Mouse (Mus musculus) spleen, postnatal 4 days (tissue): ENCODE measurements at regions not wholly inside any gene's neighbourhood (a gene's known extent, or its start where the extent isn't known, plus 50 kb on each side); places are given as distances from the start of the nearest gene placed in this dataset.
"Not testable (repeated sequence)": the region's sequence is repeated elsewhere in the genome, so short reads cannot be mapped to it uniquely, and the experiment has no call there.

Experiments
- DNase-seq, 2 experiments: peaks; one replicate each; pipeline ENCODE4 v3.0.0; 2022; ENCODE audit warnings: low spot score in 2 of 2

DNA sequence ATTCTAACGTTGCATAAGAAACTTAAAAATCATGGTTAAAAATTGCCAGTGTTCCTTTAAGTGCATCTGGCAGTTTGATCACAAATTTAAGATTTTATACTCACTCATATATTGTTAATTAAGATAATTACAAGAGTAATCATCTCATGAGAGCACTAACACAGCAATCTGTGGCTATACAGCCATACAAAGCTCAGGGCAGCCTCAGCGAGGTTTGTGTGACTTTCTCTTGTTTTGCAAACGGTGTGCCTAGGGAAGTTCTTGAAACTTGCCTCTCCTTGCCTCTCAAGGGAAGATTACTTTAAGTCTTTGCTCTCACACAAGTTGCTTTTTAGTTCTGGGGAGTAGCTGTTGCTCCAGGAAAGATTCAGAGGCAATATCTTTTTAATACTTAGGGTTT lies 58.1 kb upstream of the Slc1a4 start:
- DNase-seq = no peak

DNA sequence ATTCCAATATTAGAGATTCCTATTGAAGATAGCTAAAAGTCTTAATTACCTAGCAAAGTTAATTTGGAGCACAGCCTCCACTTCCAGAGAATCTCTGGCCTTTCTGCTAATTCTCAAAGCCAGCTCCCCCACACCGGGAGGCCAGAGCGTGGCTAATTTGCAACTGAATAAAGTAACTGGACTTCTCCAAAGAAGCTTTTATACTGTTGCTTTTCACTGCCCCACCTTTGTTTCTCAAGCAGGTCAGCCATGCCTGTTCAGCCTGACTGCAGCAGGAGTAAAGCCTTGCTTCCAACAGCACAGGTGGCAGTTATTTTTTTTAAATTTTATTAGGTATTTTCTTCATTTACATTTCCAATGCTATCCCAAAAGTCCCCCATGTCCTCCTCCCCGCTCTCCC lies 60.8 kb upstream of the Slc1a4 start:
- DNase-seq = not testable (repeated sequence)

DNA sequence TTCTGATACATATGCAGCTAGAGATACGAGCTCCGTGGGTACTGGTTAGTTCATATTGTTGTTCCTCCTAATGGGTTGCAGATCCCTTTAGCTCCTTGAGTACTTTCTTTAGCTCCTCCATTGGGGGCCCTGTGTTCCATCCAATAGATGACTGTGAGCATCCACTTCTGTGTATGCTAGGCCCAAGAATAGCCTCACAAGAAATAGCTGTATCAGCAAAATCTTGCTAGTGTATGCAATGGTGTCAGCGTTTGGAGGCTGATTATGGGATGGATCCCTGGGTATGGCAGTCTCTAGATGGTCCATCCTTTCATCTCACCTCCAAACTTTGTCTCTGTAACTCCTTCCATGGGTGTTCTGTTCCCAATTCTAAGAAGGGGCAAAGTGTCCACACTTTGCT lies 61.3 kb upstream of the Slc1a4 start:
- not testable (repeated sequence) for DNase-seq

DNA sequence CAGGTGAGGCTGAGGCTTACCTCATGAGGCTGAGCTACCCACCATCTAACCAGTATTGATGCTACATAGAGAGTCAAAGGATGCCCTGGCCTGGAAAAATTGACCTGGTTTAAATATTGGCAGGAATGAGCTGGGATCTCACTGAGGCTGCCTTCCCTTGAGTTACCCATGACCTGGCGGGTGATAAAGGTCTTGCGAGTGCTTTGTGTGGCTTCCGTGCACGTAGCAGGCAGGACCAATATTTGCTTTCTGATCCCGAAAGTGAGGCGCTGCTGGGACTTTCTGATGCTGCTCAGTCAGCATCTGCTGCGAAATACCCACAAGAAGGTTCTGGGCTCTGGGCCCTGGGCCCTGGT lies 63.3 kb upstream of the Slc1a4 start:
- DNase-seq = no peak

DNA sequence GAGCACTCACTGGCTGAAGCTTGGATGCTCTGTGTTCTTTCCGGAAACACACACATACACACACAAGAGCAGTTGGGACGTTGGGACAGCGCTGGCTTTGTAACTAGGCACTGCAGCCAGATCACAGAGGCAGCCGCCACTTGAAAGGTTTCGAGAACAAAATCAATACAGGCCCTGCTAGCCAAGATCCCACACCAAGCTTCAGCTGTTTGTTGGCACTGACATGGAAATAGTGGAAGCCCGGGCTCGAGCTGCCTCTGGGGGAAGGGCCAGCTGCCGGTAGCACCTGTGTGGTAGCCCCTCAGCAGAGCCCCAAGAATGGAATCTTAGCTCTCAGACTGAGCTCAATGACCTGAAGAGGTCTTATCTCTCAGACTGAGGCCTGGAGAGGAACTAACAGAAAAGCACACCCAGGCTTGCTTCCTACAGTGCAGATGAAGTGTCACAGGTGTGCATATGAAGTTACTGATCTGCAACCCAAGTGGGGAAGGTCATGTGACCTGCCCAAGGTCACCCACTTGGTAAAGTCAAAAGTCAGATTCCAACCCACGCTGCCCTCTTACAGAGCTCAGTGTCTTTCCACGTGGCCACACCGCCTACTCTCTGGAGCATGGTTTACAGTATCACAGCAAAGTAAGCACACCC lies 63.8 kb upstream of the Slc1a4 start:
- no peak for DNase-seq

DNA sequence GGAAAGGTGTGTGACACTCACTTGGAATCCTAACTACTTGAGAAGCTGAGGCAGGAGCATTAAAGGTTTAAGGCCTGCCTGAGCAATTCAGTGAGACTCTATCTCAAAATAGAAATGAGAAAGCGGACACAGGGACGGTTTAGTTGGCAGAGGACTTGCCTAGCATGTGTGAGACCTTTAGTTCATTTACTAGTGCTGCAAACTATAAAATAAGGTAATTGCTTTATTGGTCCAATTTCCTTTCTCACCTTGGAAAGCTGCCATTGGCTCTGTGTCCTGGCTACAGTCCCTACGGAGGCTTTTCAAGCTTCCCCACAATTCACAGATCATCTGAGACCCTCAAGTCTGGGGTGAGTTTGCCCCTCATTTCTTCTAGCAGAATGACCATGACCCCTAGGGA lies 64.4 kb upstream of the Slc1a4 start:
- DNase-seq = no peak

DNA sequence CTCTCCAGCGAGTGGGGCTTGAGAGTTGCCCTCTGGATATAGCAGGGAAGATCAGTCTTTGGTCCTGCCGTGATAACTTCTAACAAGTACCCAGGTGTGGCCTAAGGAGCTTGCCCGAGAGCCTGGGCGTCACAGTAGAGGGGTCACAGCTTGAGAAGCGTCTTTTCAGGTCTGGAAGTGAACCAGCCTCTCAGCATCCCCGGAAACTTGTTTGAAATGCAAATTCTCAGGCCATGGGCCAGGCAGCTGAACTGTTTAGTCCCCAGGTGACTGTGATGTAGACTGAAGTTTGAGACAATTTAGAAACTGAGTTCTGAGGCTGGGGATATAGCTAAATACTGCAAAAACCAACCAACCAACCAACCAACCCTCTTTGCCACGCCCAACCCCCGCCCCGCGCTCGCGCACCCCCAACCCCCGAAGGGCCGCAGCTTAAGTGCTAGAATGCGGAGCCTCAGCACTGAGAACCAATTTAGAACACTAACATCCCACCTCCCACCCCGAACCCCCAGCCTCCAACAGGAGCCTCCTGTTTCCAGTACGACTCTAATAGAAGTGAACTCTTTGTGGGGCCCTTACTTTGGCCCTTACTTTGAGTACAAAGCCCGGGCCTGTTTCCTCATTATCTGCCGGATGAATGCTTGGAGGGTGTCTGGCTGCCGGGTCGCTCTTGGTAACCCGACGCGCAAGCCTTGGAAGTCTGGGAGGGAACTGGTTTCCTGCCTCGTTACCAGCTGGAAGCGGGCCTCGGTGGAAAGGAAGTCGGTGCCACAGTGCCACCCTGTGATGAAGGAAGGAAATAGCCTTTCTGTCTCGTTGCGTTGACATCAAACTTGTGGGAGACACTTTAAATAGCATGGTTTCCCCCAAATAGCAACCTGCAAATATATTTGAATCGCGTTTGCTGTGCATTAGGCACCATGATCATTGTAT lies 68.1 kb upstream of the Slc1a4 start:
- DNase-seq = peak; percentile 51 to 78

DNA sequence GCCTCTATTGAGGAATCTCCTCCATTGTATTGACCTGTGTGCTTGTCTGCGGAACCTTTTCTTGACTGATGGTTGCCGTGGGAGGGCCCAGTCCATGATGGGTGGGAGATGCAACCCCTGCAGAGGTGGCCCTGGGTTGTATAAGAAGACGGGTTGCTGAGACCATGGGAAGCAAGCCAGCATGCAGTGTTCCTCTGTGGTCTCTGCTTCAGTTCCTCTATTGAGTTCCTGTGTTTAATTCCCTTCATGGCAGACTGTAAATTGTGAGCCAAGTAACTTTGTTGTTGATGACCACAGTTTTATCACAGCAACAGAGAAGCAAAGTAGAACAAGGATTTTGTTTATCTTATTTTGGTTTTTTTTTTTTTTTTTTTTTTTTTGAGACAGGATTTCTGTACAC lies 70.9 kb upstream of the Slc1a4 start:
- no peak for DNase-seq

DNA sequence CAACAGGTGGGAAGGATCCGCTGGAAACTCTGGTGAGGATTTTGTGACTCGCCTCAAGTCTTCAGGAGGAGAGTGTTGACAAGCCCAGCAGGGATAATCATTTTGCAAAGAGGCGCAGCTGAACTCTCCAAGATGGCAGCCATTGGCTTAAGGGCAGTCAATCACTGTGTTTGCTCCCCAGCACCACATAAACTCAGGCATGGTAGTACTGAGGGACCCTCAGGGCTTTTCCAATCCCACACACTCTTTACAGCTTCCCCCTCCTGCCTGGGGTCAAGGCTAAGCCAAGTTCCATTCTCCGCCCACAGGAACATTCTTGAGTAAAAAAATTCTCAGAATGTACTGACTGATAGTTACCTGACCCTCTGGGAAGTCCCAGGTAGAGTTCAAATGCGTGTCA lies 72.0 kb upstream of the Slc1a4 start:
- DNase-seq = no peak

DNA sequence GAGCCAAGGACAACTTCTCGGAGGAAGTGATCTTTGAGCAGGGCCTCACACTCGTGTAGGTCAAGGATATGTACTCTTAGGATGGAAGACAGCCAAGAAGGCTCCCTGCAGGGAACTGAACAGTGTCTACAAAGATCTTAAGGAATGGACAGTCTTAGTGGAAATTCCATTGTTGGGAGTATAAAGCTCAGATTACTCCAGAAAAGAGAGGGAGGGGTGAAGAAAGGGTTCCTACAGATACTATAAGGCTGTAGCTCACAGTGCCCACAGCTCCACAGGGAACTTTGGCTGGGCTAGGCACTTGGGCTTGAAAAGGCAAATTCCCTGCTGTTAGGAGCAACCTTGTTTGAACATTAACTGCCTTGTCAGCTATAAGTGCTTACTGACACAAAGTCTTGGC lies 85.6 kb upstream of the Slc1a4 start:
- DNase-seq = no peak

DNA sequence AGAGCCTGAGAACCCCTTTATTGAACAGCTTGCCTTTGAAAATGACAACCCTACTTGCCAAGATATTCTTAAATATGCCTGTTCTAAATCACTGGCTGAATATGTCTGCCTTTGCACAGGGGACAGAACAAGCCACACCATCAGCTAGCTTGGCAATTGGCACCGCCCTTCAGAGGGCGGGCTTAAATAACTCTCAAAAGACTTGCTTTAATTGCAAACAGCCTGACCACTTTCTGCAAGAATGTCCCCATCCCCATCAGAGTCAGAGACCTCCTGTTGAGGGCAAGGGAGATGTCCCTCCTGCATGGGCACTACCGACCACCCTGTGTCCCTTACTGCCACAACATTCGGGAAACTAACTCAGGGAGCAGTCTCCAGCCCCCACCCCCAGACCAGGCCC lies 88.4 kb upstream of the Slc1a4 start:
- no peak for DNase-seq

DNA sequence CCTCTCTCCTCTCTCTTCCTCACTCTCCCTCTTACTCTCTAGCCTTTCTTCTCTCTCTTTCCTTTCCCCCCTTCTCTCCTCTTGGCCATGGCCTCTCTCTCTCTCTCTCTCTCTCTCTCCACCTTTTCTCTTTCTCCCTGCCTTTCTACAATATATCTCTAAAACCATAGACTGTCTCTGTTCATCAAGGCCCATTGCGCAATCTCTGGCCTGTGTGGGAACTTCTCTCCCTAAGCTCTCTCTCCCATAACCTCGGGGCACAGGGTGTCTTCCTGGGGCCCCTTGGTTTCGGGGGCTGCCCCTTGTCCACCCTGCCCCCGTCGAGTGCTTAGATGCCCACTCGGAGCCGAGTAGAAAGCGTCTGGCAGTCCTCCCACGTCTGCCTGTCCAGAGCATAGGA lies 103.5 kb upstream of the Slc1a4 start:
- DNase-seq = no peak

DNA sequence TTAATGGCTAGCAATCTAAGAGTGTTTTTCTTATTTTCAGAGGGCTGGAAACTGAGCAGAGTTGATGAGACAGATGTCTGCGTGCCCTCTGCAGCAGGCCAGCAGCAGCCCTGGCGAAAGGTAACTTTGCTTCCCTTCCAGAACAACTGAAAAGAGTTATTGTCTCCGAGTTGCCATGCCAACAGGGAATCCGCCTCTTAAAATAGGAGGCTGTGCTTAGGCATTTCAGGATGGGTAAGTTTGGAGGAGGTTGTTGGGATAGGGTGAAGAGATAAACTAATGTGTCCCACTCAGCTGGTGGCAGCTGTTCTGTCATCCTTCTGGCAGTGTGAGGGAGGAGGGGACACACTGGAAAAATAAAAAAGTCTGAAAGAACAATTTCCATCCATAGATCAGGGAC lies 100.6 kb upstream of the Sertad2 start:
- DNase-seq = no peak

DNA sequence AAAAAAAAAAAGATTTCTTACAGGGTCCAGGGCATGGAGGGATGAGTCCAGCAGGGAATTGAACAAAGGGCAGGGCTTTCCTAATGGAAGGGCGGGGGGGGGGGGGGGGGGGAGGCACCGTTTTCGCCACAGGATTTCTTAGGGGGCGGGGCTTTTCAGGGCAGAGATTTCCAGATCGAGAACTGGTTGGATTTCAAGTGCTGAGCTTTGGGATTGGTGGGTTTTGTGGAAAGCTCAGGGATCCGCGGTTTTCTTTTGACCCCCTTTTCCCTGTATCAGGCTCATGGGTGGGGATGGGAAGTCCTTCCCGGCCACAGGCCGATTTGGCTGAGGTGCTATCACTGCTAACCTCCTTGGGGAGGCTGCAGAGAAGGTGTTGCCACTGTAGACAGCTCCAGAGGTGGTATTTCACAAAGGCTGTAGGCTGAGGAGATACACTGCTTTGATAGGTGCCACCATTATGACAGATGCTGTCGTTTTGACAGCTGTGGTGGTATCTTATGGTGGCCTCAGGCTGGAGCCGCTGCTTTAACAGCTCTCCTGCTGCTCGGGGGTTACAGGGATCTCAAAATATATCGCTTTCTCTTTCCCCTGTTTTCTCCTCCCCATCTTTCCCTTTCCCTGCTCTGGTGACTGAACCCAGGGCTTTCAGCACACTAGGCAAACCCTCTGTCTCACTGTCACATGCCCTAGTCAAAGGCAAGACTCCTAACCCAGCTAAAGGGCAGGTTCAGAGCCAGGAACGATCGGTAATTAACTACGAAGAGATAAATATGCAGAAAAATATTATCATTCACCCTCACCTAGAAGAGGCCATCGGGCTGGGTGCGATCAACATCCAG lies 97.8 kb upstream of the Sertad2 start:
- DNase-seq = no peak

DNA sequence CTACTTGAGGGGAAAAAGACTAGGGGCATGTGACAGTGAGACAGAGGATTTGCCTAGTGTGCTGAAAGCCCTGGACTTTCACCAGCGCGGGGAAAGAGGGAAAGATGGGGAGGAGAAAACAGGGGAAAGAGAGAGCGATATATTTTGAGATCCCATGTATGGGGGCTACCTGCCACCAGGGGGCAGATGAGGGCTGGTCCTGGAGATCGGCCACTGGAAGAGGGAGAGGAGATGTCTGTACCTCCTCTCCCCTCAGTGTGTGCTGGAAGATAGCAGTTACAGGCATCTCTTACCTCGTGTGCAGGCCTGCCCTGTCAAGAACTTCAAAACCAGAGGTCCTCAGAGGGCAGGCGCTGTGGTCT lies 97.2 kb upstream of the Sertad2 start:
- DNase-seq = peak; percentile 61 to 85

DNA sequence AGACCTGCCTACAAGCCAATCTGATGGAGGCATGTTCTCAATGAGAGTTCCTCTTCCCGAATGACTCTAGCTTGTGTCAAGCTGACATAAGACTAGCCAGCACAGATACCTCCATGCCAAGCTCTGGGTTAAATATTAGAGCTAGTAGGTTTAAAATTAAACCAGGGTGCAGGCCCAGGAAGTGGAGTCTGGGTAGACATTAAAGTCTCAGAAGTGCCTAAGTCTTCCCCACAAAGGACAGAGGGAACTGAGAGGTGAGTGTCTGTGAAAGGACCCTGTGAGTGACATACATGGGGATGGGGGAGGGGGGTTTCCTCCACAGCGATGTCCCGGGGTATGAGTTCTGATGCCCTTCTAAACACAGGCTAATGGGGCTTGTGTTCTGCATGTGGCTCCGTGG lies 90.2 kb upstream of the Sertad2 start:
- no peak for DNase-seq

DNA sequence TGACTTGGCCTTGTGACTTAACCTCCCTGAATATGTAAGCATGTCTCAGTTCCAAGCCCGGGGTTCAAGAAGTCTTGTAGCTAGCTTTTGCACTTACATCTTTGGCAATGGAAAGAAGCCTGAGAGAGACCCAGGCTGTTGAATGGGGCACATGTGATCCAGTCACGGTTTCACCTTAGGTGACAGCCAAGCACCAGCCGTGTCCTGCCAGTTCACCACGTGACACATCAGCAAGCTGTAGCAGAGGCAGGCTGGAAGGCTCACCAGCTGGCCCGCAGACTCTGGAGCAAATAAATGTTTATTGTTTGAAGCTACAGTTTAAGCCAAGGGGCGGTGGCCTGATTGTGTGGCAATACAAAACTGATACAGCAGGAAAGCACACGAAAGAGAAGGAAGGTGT lies 89.3 kb upstream of the Sertad2 start:
- DNase-seq = peak in 1 of 2 experiments; percentile 12

DNA sequence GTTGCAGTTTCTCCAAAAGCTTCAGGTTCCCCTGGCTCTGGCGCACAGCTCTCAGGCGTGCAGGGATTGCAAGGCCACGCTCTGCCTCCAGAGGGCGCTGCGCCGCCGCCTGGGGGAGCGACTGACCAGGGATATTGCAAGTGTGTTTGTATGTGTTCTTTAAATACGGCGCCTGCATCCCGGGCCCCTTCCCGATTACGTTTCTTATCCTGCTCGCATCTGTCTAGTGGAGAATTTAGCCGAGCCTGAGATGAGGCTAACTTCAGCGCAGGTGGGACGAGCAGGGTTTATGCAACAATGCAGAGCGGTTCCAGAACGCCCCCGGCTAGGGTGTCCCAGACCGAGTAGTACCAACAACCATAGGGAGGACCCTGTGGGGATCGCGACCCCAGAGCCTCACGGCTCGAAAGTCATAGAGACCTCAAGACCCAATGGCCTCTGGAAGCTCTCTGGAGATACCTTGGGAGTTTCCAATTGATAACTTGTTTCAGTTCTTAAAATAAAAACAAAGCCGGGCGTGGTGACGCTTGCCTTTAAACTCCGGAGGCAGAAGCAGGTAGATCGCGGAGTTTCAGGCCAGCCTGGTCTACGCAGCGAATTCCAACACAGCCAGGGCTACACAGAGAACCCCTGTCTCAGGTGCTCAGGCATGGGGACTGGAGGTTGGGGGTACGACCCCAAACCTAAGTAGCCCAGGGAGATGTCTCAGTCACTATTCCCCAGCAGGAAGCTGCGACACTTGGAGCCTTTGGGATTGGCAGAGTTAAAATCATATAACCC lies 87.8 kb upstream of the Sertad2 start:
- peak; percentile 82 to 97 for DNase-seq

DNA sequence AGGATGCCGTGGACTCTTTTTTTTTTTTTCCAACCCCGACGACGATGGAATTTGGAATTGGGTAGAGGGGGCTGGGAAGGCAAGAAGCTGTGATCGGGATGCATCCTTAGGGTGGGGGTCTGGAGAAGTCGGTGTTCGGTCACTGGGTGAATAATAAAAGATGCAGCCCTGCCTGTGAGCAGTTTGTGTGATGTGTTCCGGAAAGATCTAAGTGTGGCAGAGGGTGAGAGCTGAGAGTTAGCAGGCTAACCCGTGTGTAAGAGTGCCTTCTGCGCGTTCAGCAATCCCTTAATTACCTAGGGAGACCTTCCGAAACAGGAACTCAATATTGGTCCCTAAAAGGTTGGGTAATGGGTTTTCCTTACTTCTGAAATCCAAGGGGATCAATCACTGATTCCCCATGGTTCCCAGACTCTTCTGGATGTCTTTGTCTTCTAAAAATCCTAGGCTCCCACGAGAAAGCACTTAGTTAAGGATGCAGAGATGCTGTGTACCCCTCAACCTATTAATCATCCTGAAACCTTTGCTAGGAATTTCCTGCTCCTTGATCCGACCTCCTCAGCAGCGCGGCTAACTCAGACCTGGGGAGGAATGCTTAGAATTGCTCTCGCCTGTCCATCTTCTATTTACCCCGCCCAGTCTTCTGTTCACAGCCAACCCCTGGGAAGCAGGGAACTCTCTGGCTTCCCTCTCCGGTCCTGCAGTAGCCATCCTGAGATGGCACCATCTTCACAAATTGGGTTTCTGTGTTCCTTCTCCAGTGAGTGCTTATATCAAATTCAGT lies 87.0 kb upstream of the Sertad2 start:
- no peak for DNase-seq

DNA sequence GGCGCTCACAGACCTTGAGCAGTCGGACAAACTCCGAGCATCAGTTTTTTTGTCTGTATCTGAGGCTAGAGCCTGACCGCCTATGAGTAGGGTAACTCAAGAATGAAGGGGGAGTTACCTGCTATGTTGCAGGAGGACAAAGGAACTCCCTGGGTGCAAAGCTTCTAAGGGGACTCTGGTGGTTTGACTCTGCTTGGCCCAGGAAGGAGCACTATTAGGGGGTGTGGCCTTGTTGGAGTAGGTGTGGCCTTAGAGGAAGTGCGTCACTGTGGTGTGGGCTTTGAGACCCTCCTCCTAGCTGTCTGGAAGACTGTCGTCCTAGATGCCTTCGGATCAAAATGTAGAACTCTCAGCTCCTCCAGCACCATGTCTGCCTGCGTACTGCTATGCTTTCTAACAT lies 83.9 kb upstream of the Sertad2 start:
- no peak for DNase-seq

DNA sequence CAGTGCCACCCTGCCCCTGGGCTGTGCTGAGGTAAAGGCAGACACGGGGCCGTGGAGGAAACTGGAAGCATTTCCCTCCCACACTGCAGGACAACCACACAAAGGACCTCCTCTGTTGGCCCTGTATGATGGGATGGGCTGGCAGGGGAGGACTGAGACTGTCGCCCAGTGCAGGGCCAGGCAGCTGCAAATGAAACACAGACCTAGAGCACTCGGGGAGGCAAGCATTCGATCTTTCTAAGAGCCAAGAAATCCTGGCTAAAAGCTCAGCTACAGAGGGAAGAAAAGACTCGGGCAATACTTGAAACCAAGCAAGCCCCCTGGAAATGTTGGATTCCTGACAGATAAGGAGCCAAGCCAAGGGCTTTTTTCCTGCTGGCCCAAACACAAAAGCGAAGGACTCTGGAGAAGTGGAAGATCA lies 82.5 kb upstream of the Sertad2 start:
- no peak for DNase-seq
